Mouse (Mus musculus): ENCODE data around the gene Hs1bp3.

Gene Hs1bp3
- long read RNA-seq, experiment 1, partial matches to known transcripts, result 2 of 5 reads
- long read RNA-seq, experiment 1, other reads (novel, unspliced or antisense), result 1 of 5 reads
- long read RNA-seq, experiment 2, partial matches to known transcripts, result 2 of 5 reads
- long read RNA-seq, experiment 2, other reads (novel, unspliced or antisense), result 3 of 5 reads

- intact Hi-C loops (cut with DNase I), result loop anchor here (2.0 to 10.0 kb wide), 2 partner anchors 233 to 721 kb away; no protein-coding TSS in a partner anchor
These were observed at the start of gene Hs1bp3 for GRCm38 (mm10) chr12:8313270-8313771. Gene Hs1bp3, plus strand, starts transcription at chr12:8313432.

- intact Hi-C loops (cut with DNase I), result no loop called here
These were observed 46.9 kb upstream of the Hs1bp3 start for GRCm38 (mm10) chr12:8266311-8266710.

- intact Hi-C loops (cut with DNase I), result no loop called here
These were observed 43.6 kb upstream of the Hs1bp3 start for GRCm38 (mm10) chr12:8269627-8270026.

GRCm38 (mm10) chr12:8271405-8271804, 41.8 kb upstream of the Hs1bp3 start:
- intact Hi-C loops (cut with DNase I), result no loop called here

GRCm38 (mm10) chr12:8273471-8274171, 39.6 kb upstream of the Hs1bp3 start:
- intact Hi-C loops (cut with DNase I), result no loop called here

GRCm38 (mm10) chr12:8275424-8275823, 37.8 kb upstream of the Hs1bp3 start:
- intact Hi-C loops (cut with DNase I), result no loop called here

GRCm38 (mm10) chr12:8281225-8282017, 31.8 kb upstream of the Hs1bp3 start:
- intact Hi-C loops (cut with DNase I), result no loop called here

- intact Hi-C loops (cut with DNase I), result no loop called here
These were observed 25.3 kb upstream of the Hs1bp3 start for GRCm38 (mm10) chr12:8287970-8288369.

GRCm38 (mm10) chr12:8289099-8289498, 24.1 kb upstream of the Hs1bp3 start:
- intact Hi-C loops (cut with DNase I), result no loop called here

GRCm38 (mm10) chr12:8289499-8289898, 23.7 kb upstream of the Hs1bp3 start:
- intact Hi-C loops (cut with DNase I), result no loop called here

GRCm38 (mm10) chr12:8291157-8291853, 21.9 kb upstream of the Hs1bp3 start:
- intact Hi-C loops (cut with DNase I), result no loop called here

- intact Hi-C loops (cut with DNase I), result no loop called here
These were observed 17.8 kb upstream of the Hs1bp3 start for GRCm38 (mm10) chr12:8295307-8295913.

GRCm38 (mm10) chr12:8296154-8296553, 17.1 kb upstream of the Hs1bp3 start:
- intact Hi-C loops (cut with DNase I), result no loop called here

- intact Hi-C loops (cut with DNase I), result no loop called here
These were observed 15.5 kb upstream of the Hs1bp3 start for GRCm38 (mm10) chr12:8297586-8298214.

GRCm38 (mm10) chr12:8298361-8299142, 14.7 kb upstream of the Hs1bp3 start:
- intact Hi-C loops (cut with DNase I), result no loop called here

- intact Hi-C loops (cut with DNase I), result no loop called here
These were observed 13.8 kb upstream of the Hs1bp3 start for GRCm38 (mm10) chr12:8299143-8300110.

- intact Hi-C loops (cut with DNase I), result no loop called here
These were observed 13.1 kb upstream of the Hs1bp3 start for GRCm38 (mm10) chr12:8300111-8300480.

- intact Hi-C loops (cut with DNase I), result no loop called here
These were observed 12.7 kb upstream of the Hs1bp3 start for GRCm38 (mm10) chr12:8300521-8300920.
